Mouse (Mus musculus) testis, adult 2 months (tissue): ENCODE data around the gene Rab11fip5.

Experiments
- CTCF ChIP-seq: fragments of 200-500 bp; IDR thresholded peaks from 2 replicates; pipeline ENCODE4 v1.5.1; 2012; ENCODE audit warnings: low read depth, mild to moderate bottlenecking, inconsistent platforms, low read length, moderate library complexity; ENCODE audit not compliant: control insufficient read depth, insufficient read depth, insufficient replicate concordance
- POLR2A ChIP-seq: fragments of 200-500 bp; IDR thresholded peaks from 2 replicates; pipeline ENCODE4 v1.6.1; 2012; ENCODE audit warnings: low read depth, mild to moderate bottlenecking, inconsistent platforms, low read length, moderate library complexity; ENCODE audit not compliant: control insufficient read depth

DNA sequence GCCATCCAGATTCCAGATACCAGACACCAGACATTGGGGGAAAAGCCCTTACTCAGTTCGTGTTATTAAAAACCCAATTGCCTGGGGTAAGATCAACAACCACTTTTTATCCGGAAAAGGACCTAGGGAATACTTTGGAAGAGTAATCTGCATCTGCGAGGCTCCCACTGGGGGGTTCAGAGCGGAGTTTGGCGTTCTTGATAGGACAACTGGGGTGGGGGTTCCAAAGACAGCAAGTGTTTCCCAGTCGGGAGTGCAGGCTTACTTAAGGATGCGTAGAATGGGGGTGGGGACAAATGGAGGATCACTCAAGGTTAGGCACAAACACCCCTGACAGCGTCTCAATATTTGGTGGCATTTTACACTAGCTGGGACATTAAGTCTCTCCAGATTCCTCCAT, 42.7 kb downstream of the Rab11fip5 start:
- TF ChIP-seq CTCF: no peak
- TF ChIP-seq POLR2A: no peak
